Mouse (Mus musculus) liver, embryonic 13.5 days (tissue): ENCODE measurements around the gene Mgat5. TPM values are rescaled to one million over a fixed set of nuclear protein-coding genes. Genes with fewer than 3 reads are reported as not detected.

Source experiments
- ATAC-seq: fragments of 200-750 bp; cut with Nextera tagmentation; 2 replicates; pipeline ENCODE4 v1.8.0; 2017; ENCODE audit warnings: low read depth, mild to moderate bottlenecking, moderate number of reproducible peaks, moderate library complexity
- DNase-seq: peaks from one replicate; pipeline ENCODE4 v3.0.0; 2022
- H3K27ac ChIP-seq: fragments of 300-500 bp; sonication (generic); 2 replicates; pipeline ENCODE4 v1.5.1; 2015; ENCODE audit warnings: moderate library complexity, mild to moderate bottlenecking, inconsistent platforms
- H3K27me3 ChIP-seq: fragments of 300-500 bp; sonication (generic); 2 replicates; pipeline ENCODE4 v1.6.1; 2015; ENCODE audit warnings: mild to moderate bottlenecking, inconsistent platforms
- H3K36me3 ChIP-seq: fragments of 300-500 bp; sonication (generic); 2 replicates; pipeline ENCODE4 v1.6.1; 2015; ENCODE audit warnings: mild to moderate bottlenecking, inconsistent platforms
- H3K4me1 ChIP-seq: fragments of 300-500 bp; sonication (generic); replicated peaks from 2 replicates; pipeline ENCODE4 v1.6.1; 2015; ENCODE audit warnings: inconsistent platforms
- H3K4me2 ChIP-seq: fragments of 300-500 bp; sonication (generic); 2 replicates; pipeline ENCODE4 v1.6.1; 2015; ENCODE audit warnings: inconsistent platforms, mild to moderate bottlenecking, moderate library complexity
- H3K4me3 ChIP-seq: fragments of 300-500 bp; sonication (generic); replicated peaks from 2 replicates; pipeline ENCODE4 v1.5.1; 2015; ENCODE audit warnings: mild to moderate bottlenecking, inconsistent platforms
- H3K9ac ChIP-seq: fragments of 300-500 bp; sonication (generic); 2 replicates; pipeline ENCODE4 v1.6.1; 2015; ENCODE audit warnings: mild to moderate bottlenecking, inconsistent platforms
- H3K9me3 ChIP-seq: fragments of 300-500 bp; sonication (generic); replicated peaks from 2 replicates; pipeline ENCODE4 v1.6.1; 2016; ENCODE audit warnings: inconsistent platforms
- WGBS: fragments of 180-500 bp; shearing (Covaris S2); methylation state at CpG from one replicate; pipeline ENCODE4 v1.1.7; 2015; ENCODE audit not compliant: insufficient replicate concordance; 5-methylcytosine and 5-hydroxymethylcytosine counted together
- polyA plus RNA-seq: library from polyadenylated mRNA; unstranded; fragments of >200 nt; fragmentation: Nextera tagmentation; extraction: Ambion mirVana; gene quantifications from 2 replicates; pipeline ENCODE4 v1.2.1, GENCODE M21; 2015

The Mgat5 gene
- polyA plus RNA-seq, 1 experiment from 2014 or later = 0.62 TPM

DNA sequence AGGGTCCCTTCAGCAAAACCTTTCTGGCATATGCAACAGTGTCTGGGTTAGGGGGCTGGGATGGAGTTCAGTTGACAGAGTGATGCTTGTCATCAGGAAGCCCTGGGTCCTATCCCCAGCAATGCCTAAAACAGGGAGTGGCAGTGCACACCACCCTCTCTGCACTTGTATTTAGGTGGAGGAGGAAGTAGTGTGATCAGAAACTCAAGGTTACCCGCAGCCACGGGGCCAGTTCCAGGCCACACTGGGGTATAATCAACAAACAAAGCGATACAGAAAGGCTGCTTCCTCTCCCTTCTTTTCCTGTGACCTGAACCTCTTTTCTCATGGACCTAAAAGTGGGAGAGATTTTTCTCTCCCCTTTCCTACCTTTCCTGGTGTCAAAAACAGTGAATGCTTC lies 116.8 kb downstream of the Mgat5 start:
- no peak for DNase-seq

DNA sequence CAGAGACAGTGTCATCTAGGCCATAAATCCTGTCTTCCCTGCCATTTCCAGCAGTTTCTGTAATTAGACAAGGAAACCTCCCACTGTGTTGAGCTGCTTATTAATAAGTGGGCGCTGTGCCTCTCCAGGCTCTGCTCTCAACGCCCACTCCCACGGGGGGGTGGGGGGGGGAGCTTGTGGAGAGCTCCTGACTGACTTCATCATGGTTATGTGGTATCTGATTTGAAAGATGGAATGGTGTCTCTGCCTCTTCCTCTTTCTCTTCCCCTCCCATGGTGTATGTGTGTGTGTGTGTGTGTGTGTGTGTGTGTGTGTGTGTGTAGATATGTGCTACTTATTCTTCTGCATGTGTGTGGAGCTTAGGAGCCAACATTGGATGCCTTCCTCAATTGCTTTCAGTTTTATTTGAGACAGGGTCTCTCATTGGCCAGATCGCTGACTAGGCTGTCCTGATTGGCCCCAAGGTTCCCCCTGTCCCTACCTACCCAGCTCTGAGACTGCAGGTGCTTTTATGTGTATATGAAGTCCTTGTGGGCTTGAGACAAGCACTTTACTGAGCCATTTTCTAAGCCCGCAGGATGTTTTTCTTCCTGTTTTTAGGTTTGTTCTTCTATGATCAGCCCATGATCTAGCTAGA lies 117.5 kb downstream of the Mgat5 start:
- Histone ChIP-seq H3K9me3 (no peaks in the 10 kb centered on the region), H3K9ac (no peak overlapping the region), H3K36me3 (no peaks in the 10 kb centered on the region), H3K4me1 (peaks cover 14% of the 10 kb centered on the region), H3K4me3 (no peak overlapping the region), H3K27me3 (no peaks in the 10 kb centered on the region), H3K4me2 (no peak overlapping the region), H3K27ac (no peak overlapping the region)
- ATAC-seq (no peak), DNase-seq (no peak)
- WGBS = 50% methylated on average over 5 of the region's 5 CpGs

More for the DNA sequence above, 116.8 kb downstream of the Mgat5 start:
- Histone ChIP-seq H3K27ac (no peak overlapping the region), H3K4me2 (no peak overlapping the region), H3K4me1 (peaks cover 14% of the 10 kb centered on the region), H3K36me3 (no peaks in the 10 kb centered on the region), H3K9ac (no peak overlapping the region), H3K9me3 (no peaks in the 10 kb centered on the region), H3K27me3 (no peaks in the 10 kb centered on the region), H3K4me3 (no peak overlapping the region)
- no peak for ATAC-seq
- WGBS = 26% methylated on average over 3 of the region's 3 CpGs

DNA sequence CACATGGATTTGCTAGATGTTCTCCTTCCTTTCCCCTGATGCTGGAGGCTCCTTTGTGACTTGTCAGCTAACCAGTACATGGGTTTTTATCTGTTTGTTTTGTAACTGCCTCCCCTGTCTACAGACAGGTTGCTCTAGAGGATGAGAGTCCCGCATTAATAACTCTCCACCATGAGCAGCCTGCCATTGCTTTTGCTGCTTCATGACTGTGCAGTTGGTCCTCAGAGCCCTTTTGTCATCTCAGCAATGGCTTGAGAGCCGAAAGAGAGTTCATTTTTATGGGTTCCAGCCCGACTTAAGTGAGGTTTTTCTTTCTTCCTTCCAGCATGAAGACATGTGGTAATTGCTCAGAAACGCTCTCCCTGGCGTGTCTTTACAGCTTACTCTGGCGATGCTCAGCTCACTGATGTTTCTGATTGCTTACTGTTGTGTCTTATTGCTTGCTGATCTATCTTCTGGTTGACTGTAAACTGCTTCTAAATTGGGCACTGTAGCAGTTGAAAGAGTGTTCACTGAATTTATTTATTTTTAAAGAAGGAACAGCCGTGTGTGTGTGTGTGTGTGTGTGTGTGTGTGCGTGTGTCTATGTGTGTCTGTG lies 120.9 kb downstream of the Mgat5 start:
- H3K4me1 ChIP-seq = peaks cover 11% of the 10 kb centered on the region
- H3K9ac ChIP-seq = no peak overlapping the region
- no peak overlapping the region for H3K4me2 ChIP-seq
- DNase-seq = no peak
- no peak overlapping the region for H3K4me3 ChIP-seq
- no peak for ATAC-seq
- H3K9me3 ChIP-seq = no peaks in the 10 kb centered on the region
- H3K27ac ChIP-seq = no peak overlapping the region
- 71% methylated on average over 8 of the region's 8 CpGs for WGBS
- no peaks in the 10 kb centered on the region for H3K27me3 ChIP-seq
- H3K36me3 ChIP-seq = no peaks in the 10 kb centered on the region

DNA sequence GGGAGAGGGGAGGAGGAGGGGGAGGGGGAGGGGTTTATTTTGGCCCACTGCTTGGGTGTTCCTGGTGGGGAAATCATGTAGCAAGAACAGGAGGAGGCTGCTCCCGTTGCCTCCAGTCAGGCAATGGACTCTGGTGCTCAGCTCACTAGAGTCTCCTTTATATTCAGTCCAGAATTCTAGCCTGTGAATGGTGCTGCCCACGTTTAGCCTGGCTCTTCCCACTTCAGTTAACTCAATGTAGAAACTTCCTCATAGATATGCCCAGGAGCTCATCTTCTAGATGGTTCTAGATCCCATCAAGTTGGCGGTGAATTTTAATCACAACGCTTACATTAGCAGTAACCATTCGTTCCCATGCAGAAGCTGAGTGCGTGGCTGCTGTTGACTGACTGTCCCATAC lies 123.0 kb downstream of the Mgat5 start:
- WGBS = 74% methylated on average over 6 of the region's 6 CpGs
- Histone ChIP-seq H3K9ac (no peak overlapping the region), H3K27ac (no peak overlapping the region), H3K36me3 (no peaks in the 10 kb centered on the region), H3K4me3 (no peak overlapping the region), H3K27me3 (no peaks in the 10 kb centered on the region), H3K4me2 (no peak overlapping the region), H3K4me1 (no peaks in the 10 kb centered on the region), H3K9me3 (no peaks in the 10 kb centered on the region)
- no peak for ATAC-seq
- no peak for DNase-seq

DNA sequence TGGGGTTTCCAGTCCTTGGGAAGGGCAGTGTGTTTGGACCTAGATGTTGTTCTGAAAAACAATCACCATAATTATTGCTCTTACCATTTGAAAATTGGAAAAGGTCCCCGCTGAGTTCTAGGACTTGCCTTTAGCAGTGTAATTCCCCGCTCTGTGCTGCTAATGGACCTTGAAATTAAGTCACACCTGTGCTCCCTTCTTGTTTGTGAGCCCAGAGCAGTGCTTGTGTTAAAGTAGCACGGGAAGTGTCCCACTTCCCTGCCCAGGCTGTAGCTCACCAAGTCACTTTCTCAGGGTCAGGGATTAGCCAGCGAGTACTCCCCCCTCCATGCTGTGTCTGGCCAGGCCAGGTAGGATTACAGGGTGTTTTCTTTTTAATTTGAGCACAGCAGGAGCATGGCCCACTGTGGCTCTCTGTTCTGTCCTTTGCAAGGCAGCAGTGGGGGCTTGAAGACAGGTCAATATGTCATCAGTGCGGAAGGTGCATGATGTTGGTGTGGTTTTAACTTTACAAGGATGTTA lies 123.6 kb downstream of the Mgat5 start:
- Histone ChIP-seq H3K36me3 (no peaks in the 10 kb centered on the region), H3K4me3 (no peak overlapping the region), H3K9me3 (no peaks in the 10 kb centered on the region), H3K27ac (no peak overlapping the region), H3K27me3 (no peaks in the 10 kb centered on the region), H3K4me2 (no peak overlapping the region), H3K4me1 (no peaks in the 10 kb centered on the region), H3K9ac (no peak overlapping the region)
- DNase-seq (no peak), ATAC-seq (no peak)
- WGBS = 63% methylated on average over 5 of the region's 5 CpGs

DNA sequence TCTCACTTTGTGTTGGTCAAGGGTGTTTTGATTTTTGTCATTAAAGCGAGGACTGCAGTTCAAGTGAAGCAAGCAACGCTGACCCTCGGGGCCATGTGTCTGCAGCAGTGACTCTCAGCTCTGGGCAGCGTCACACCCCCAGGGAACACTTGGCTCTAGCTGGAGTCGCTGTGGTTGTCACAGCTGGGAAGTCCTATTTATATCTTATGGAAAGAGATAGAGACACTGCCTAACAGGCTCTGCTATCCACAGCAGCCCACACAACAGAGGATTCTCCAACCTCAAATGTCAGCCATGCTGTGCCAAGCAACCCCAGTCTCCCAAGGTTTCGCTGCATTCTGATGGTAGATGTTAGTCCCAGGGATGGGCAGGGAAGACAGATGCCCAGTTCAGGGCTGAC lies 125.0 kb downstream of the Mgat5 start:
- no peak overlapping the region for H3K4me3 ChIP-seq
- DNase-seq (no peak), ATAC-seq (no peak)
- WGBS = 71% methylated on average over 6 of the region's 6 CpGs
- no peaks in the 10 kb centered on the region for H3K36me3 ChIP-seq
- H3K27me3 ChIP-seq = no peaks in the 10 kb centered on the region
- no peak overlapping the region for H3K4me2 ChIP-seq
- no peaks in the 10 kb centered on the region for H3K9me3 ChIP-seq
- H3K9ac ChIP-seq = no peak overlapping the region
- no peak overlapping the region for H3K27ac ChIP-seq
- no peaks in the 10 kb centered on the region for H3K4me1 ChIP-seq

DNA sequence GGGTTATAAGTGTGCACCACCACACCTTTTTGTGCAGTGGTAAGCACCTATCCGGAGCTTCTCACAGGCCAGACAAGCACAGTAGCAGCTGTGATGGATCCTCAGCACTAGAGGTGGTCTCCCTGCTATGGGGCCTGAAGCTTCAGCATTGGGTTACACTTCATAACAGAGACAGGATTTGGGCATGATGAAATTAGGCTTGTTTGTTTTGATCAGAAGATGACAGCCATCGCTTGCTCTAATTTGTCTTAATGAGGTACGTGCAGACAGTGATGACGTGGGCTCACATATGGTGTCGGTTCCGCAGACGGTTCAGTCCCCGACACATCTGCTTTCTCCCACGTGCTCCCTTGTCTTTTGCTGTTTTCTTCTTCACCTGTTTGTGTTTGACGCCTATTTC lies 132.9 kb downstream of the Mgat5 start:
- no peak overlapping the region for H3K27ac ChIP-seq

DNA sequence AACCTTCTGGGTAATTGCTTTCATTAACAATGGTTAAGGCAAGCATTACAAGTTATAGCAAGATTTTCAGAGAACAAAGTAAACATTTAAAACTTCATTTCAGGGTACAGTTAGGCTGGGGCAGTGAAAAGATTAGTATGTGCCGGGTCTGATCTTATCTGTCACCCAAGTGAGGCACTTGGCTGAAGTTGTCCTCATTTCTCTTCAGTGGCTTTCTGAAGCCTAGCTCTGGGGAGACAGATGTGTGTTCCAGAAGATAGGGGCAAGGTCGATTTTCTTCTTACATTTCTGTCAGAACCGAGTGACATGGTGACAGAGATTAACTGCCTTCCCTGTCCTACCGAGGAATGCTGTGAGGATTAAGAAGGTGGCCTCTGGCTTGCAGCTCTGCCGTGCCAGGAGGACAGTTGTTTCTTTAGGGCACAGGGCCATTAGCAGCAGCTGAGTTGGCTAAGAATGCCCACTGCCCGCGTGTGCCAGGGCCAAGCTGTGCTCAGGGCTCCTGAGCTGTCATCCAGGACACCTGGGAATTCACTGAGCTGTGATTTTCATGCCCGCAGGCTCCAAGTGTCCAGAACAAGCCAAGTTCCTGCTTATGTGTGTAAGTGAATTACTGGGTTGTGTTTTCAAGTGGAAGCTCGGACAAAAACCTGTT lies 134.1 kb downstream of the Mgat5 start:
- no peak overlapping the region for H3K4me3 ChIP-seq
- 48% methylated on average over 9 of the region's 9 CpGs for WGBS
- no peak overlapping the region for H3K9ac ChIP-seq
- H3K4me2 ChIP-seq = no peak overlapping the region
- no peaks in the 10 kb centered on the region for H3K36me3 ChIP-seq
- no peak for DNase-seq
- no peak for ATAC-seq
- H3K27me3 ChIP-seq = no peaks in the 10 kb centered on the region
- no peak overlapping the region for H3K27ac ChIP-seq
- no peaks in the 10 kb centered on the region for H3K4me1 ChIP-seq
- no peaks in the 10 kb centered on the region for H3K9me3 ChIP-seq

More for the DNA sequence above, 132.9 kb downstream of the Mgat5 start:
- DNase-seq (no peak), ATAC-seq (no peak)
- Histone ChIP-seq H3K27me3 (no peaks in the 10 kb centered on the region), H3K4me2 (no peak overlapping the region), H3K9me3 (no peaks in the 10 kb centered on the region), H3K9ac (no peak overlapping the region), H3K4me3 (no peak overlapping the region), H3K4me1 (no peaks in the 10 kb centered on the region), H3K36me3 (no peaks in the 10 kb centered on the region)
- 83% methylated on average over 10 of the region's 10 CpGs for WGBS

DNA sequence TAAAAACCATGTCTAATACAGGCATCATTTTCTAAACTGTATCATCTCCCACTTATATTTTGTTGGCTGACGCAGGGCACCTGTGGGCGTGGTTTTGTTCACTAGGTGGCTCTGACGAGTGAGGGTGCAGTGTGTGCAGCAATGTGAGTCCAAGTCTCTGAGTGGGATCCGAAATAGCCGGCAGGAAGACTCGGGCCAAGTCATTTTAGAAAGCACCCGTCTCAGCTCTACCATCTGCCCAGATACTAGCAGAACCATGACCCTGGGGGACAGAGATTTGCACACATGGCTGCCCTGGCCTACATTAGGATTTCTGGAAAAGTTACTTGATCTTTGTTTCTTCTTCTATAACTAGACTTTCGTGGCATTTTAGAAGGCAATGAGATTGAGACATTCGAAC lies 135.5 kb downstream of the Mgat5 start:
- 65% methylated on average over 9 of the region's 9 CpGs for WGBS
- Histone ChIP-seq H3K4me3 (no peak overlapping the region), H3K4me2 (no peak overlapping the region), H3K27ac (no peak overlapping the region), H3K36me3 (no peaks in the 10 kb centered on the region), H3K27me3 (no peaks in the 10 kb centered on the region), H3K9me3 (no peaks in the 10 kb centered on the region), H3K4me1 (peaks cover 4% of the 10 kb centered on the region; the same call in 1 of the 2 replicates), H3K9ac (no peak overlapping the region)
- DNase-seq (no peak), ATAC-seq (no peak)

DNA sequence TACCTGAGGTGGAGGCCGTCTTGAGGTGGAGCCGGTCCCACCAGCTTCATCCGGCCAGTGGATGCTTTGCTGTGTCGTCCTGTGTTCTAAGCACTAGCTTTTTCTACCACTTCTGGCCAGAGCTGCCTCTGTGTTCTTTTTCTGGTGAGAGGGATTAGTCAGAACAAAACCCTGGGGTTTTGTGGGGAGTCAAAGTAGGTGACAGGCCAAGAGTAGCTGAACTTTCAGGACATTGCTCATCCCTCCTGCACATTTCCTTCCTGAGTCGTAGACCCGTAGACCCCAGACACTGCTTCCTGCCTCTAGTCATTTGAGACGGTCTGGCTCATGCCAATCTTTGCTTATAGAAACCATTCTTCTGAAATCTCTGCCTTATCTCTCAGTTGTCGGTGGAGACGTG lies 140.1 kb downstream of the Mgat5 start:
- no peak for DNase-seq
- no peak overlapping the region for H3K9ac ChIP-seq
- peaks cover 17% of the 10 kb centered on the region; the same call in 1 of the 2 replicates for H3K4me1 ChIP-seq
- H3K9me3 ChIP-seq = no peaks in the 10 kb centered on the region
- H3K36me3 ChIP-seq = no peaks in the 10 kb centered on the region
- H3K4me3 ChIP-seq = no peak overlapping the region
- no peak for ATAC-seq
- no peak overlapping the region for H3K4me2 ChIP-seq
- H3K27ac ChIP-seq = no peak overlapping the region
- H3K27me3 ChIP-seq = no peaks in the 10 kb centered on the region
- 36% methylated on average over 9 of the region's 9 CpGs for WGBS

DNA sequence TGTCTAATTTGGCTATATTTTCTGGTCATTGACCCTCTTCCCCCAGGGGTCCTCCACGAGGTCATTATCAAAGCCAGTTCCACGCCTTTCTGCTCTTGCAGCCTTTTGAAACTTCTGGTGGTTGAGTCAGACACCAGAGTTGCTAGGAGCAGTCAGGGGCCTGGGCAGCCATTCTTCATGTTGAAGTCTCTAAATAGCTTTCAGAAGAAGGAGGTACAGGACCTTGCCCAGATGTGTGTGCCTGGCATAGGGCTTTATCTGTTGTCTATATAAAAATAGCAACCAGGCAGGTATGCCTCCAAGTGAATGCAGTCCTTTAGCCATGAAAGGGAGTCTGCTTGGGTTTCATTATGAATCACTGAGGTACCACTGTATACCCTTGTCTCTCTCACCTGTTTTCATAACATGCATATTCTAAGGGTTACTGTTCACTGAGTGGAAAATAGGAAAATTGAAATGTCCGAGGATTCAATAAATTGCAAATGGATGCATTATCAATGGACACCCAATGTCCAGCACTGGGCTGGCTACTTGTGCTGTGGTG lies 141.9 kb downstream of the Mgat5 start:
- H3K4me3 ChIP-seq = no peak overlapping the region
- no peaks in the 10 kb centered on the region for H3K9me3 ChIP-seq
- no peak for DNase-seq
- ATAC-seq = no peak
- H3K36me3 ChIP-seq = no peaks in the 10 kb centered on the region
- no peaks in the 10 kb centered on the region for H3K27me3 ChIP-seq
- H3K4me1 ChIP-seq = peaks cover 17% of the 10 kb centered on the region; the same call in 1 of the 2 replicates
- H3K9ac ChIP-seq = no peak overlapping the region
- no peak overlapping the region for H3K4me2 ChIP-seq
- WGBS = 53% methylated on average over 3 of the region's 3 CpGs
- H3K27ac ChIP-seq = no peak overlapping the region
